Mouse (Mus musculus): ENCODE data around the gene Fasn.

The Fasn gene

GRCm38 (mm10) chr11:120826016-120826953 is 1.9 kb upstream of the Fasn start:
- DNase-seq (ENCODE audit: low spot score in 2 of 2) = no peak

GRCm38 (mm10) chr11:120825289-120825863 is 1.0 kb upstream of the Fasn start:
- no peak for DNase-seq (ENCODE audit: low spot score in 2 of 2)

- DNase-seq (ENCODE audit: low spot score in 2 of 2) = no peak
Observed at GRCm38 (mm10) chr11:120824787-120825288, 491 bp upstream of the Fasn start.

GRCm38 (mm10) chr11:120823551-120823947 is 798 bp downstream of the Fasn start:
- DNase-seq (ENCODE audit: low spot score in 2 of 2) = peak in 1 of 2 experiments; percentile 60

GRCm38 (mm10) chr11:120822831-120823550 is 1.4 kb downstream of the Fasn start:
- no peak for DNase-seq (ENCODE audit: low spot score in 2 of 2)

GRCm38 (mm10) chr11:120822321-120822720 is 2.0 kb downstream of the Fasn start:
- no peak for DNase-seq (ENCODE audit: low spot score in 2 of 2)

- DNase-seq (ENCODE audit: low spot score in 2 of 2) = no peak
Observed at GRCm38 (mm10) chr11:120821076-120821922, 3.0 kb downstream of the Fasn start.

- DNase-seq (ENCODE audit: low spot score in 2 of 2) = no peak
Observed at GRCm38 (mm10) chr11:120820546-120820945, 3.8 kb downstream of the Fasn start.

- DNase-seq (ENCODE audit: low spot score in 2 of 2) = no peak
Observed at GRCm38 (mm10) chr11:120819556-120819955, 4.8 kb downstream of the Fasn start.

- no peak for DNase-seq (ENCODE audit: low spot score in 2 of 2)
Observed at GRCm38 (mm10) chr11:120818251-120818650, 6.1 kb downstream of the Fasn start.

- no peak for DNase-seq (ENCODE audit: low spot score in 2 of 2)
Observed at GRCm38 (mm10) chr11:120817358-120817757, 7.0 kb downstream of the Fasn start.

- no peak for DNase-seq (ENCODE audit: low spot score in 2 of 2)
Observed at GRCm38 (mm10) chr11:120812068-120812467, 12.3 kb downstream of the Fasn start.

- no peak for DNase-seq (ENCODE audit: low spot score in 2 of 2)
Observed at GRCm38 (mm10) chr11:120808010-120808409, 16.3 kb downstream of the Fasn start.

GRCm38 (mm10) chr11:120805375-120806298 is 18.7 kb downstream of the Fasn start:
- no peak for DNase-seq (ENCODE audit: low spot score in 2 of 2)

- DNase-seq (ENCODE audit: low spot score in 2 of 2) = no peak
Observed at GRCm38 (mm10) chr11:120804769-120805168, 19.6 kb downstream of the Fasn start.

GRCm38 (mm10) chr11:120804274-120804673 is 20.1 kb downstream of the Fasn start:
- no peak for DNase-seq (ENCODE audit: low spot score in 2 of 2)

GRCm38 (mm10) chr11:120800061-120800904 is 24.1 kb downstream of the Fasn start:
- peak; percentile 67 to 82 for DNase-seq (ENCODE audit: low spot score in 2 of 2)

- DNase-seq (ENCODE audit: low spot score in 2 of 2) = no peak
Observed at GRCm38 (mm10) chr11:120799316-120799890, 24.9 kb downstream of the Fasn start.

- DNase-seq (ENCODE audit: low spot score in 2 of 2) = no peak
Observed at GRCm38 (mm10) chr11:120798244-120798643, 26.1 kb downstream of the Fasn start.
